Mouse (Mus musculus) G1E (cell line): Measurements from ENCODE around the gene Olfr461.

ENCODE experiments used
- CTCF ChIP-seq: IDR thresholded peaks from 2 replicates; pipeline ENCODE4 v1.5.1; 2012; ENCODE audit warnings: low read depth, low read length, inconsistent platforms, mixed read lengths
- POLR2AphosphoS5 ChIP-seq: IDR thresholded peaks from 2 replicates; pipeline ENCODE4 v1.6.1; 2012; ENCODE audit warnings: low read depth, low read length, inconsistent platforms; ENCODE audit not compliant: insufficient replicate concordance
- TAL1 ChIP-seq: conservative IDR thresholded peaks from 2 replicates; pipeline ENCODE4 v1.6.1; 2012; ENCODE audit warnings: low read depth, low read length, inconsistent platforms, mixed read lengths

DNA sequence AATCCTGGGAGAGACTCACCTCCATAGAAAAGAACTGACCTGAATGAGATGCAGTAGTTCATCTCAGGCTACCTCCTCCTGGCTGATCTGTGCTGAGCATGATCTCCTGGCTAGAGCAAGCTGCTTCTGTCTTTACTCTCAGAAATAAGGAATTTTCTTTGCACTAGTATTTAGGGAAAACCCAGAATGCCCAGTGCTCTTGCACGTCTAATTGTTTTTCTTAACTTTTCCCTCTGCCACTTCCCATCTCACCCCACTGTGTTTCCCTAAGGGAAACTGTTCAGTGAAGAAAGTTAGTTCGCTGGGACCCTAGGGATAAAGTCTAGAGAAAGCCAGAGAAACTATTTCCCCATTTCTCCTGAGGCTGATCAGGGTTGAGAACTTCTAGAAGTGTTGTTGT is at the start of gene Olfr461:
- TF ChIP-seq CTCF (no peak), POLR2AphosphoS5 (no peak), TAL1 (no peak)
